Mouse (Mus musculus) kidney, adult 2 months (tissue): ENCODE measurements at regions not wholly inside any gene's neighbourhood (a gene's known extent, or its start where the extent isn't known, plus 50 kb on each side); places are given as distances from the start of the nearest gene placed in this dataset.

ENCODE experiments used
- DNase-seq: peaks from one replicate; pipeline ENCODE4 v3.0.0; 2021
- H3K27ac ChIP-seq: fragments of 200-500 bp; 2 replicates; pipeline ENCODE4 v1.5.1; 2012; ENCODE audit warnings: low read depth, low read length, control low read depth, inconsistent platforms; ENCODE audit not compliant: insufficient read depth
- H3K27me3 ChIP-seq: fragments of 200-500 bp; replicated peaks from 2 replicates; pipeline ENCODE4 v1.6.1; 2012; ENCODE audit warnings: mild to moderate bottlenecking, moderate library complexity, low read length, inconsistent platforms; ENCODE audit not compliant: control insufficient read depth, insufficient read depth
- H3K36me3 ChIP-seq: fragments of 200-500 bp; 2 replicates; pipeline ENCODE4 v1.6.1; 2012; ENCODE audit warnings: mild to moderate bottlenecking, moderate library complexity, low read length, inconsistent platforms; ENCODE audit not compliant: control insufficient read depth, insufficient read depth
- H3K4me1 ChIP-seq: fragments of 200-500 bp; 2 replicates; pipeline ENCODE4 v1.6.1; 2011; ENCODE audit warnings: low read length; ENCODE audit not compliant: control insufficient read depth, insufficient read depth
- H3K4me3 ChIP-seq: fragments of 200-500 bp; 2 replicates; pipeline ENCODE4 v1.5.1; 2011; ENCODE audit warnings: mild to moderate bottlenecking, low read depth, low read length, control low read depth; ENCODE audit not compliant: insufficient read depth
- CTCF ChIP-seq: fragments of 200-500 bp; conservative IDR thresholded peaks from 2 replicates; pipeline ENCODE4 v1.5.1; 2011; ENCODE audit warnings: low read depth, mild to moderate bottlenecking, control low read depth, low read length, moderate library complexity, mixed read lengths; ENCODE audit not compliant: insufficient read depth, insufficient read length
- POLR2A ChIP-seq: fragments of 200-500 bp; IDR thresholded peaks from one replicate; pipeline ENCODE4 v1.6.1; 2011; ENCODE audit warnings: low read depth, low read length, control low read depth
- WGBS: fragments of 180-500 bp; shearing (Covaris S2); methylation state at CpG from one replicate; pipeline ENCODE4 v1.1.7; 2018; 5-methylcytosine and 5-hydroxymethylcytosine counted together

DNA sequence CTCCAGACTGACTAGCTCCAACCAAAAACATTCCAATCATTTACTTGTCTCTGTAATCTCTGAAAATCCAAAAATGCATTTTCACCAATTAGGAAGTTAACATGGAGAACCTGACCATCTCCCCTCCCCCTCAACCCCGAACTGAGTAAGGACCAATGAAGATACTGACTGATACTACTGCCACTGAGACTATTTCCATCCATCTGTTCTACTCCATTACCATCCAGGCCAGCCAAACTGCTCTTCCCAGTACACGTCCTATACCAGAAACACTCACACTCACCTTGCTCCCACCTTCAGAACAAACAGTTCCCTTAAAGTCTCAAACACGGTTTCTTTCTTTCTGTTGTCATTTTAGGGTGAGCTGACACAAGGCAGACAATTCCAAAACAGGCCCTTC, 55.1 kb upstream of the Kcna3 start:
- no peaks in the 10 kb centered on the region for H3K36me3 ChIP-seq
- no peak for TF ChIP-seq POLR2A
- TF ChIP-seq CTCF = no peak
- no peak for DNase-seq
- H3K4me1 ChIP-seq = no peaks in the 10 kb centered on the region
- no peak overlapping the region for H3K27ac ChIP-seq
- no peaks in the 10 kb centered on the region for H3K27me3 ChIP-seq
- 63% methylated on average over 3 of the region's 3 CpGs for WGBS
- no peak overlapping the region for H3K4me3 ChIP-seq

DNA sequence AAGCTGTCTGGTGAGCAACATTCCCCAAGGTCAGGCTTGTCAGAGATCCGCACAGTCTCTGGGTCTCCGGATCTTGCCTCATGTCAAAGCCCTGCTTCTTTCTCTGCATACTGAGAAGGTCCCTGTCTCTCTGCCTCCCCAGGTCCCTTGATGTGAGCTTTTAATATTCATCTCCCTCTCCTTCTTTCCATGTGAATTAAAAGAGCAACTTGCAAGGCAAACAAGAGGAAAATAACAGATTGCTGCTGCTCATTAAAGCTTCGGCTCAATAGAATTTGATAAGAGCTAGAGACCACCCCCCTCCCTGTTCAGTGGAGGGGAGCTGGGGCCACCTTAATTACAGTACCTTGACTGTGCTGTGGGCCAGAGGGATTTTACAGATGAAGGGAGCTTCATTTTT, 54.6 kb upstream of the Kcna3 start:
- H3K4me1 ChIP-seq = no peaks in the 10 kb centered on the region
- TF ChIP-seq POLR2A (no peak), CTCF (no peak)
- H3K36me3 ChIP-seq = no peaks in the 10 kb centered on the region
- no peak overlapping the region for H3K4me3 ChIP-seq
- no peak overlapping the region for H3K27ac ChIP-seq
- no peak for DNase-seq
- WGBS = 56% methylated on average over 3 of the region's 3 CpGs
- no peaks in the 10 kb centered on the region for H3K27me3 ChIP-seq

DNA sequence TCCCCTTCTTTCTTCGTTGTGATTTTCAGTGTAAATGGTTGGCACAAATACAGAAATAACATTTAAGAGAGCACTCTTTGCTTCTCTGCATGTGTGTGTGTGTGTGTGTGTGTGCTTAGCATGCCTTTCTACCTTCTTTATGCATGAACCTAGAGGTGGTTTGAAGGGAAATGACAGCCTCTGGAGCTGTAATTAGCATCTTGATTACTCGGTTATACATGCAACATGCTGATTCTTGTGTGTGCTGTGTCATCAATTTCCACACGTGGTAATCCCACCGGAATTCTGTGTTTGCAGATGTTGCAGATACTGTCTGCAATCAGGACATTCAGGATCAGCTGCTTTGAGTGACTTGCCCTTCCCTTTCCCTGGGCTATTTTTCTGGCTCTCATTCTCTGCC, 51.7 kb upstream of the Kcna3 start:
- H3K4me1 ChIP-seq = no peaks in the 10 kb centered on the region
- DNase-seq = no peak
- WGBS = 70% methylated on average over 4 of the region's 4 CpGs
- H3K27ac ChIP-seq = no peak overlapping the region
- H3K27me3 ChIP-seq = no peaks in the 10 kb centered on the region
- H3K4me3 ChIP-seq = no peak overlapping the region
- H3K36me3 ChIP-seq = no peaks in the 10 kb centered on the region
- TF ChIP-seq POLR2A = no peak
- no peak for TF ChIP-seq CTCF
